Mouse (Mus musculus): Measurements from ENCODE around the gene Dmwd. TPM values are rescaled to one million over a fixed set of nuclear protein-coding genes. Genes with fewer than 3 reads are reported as not detected.
"Not testable (repeated sequence)": the region's sequence is repeated elsewhere in the genome, so short reads cannot be mapped to it uniquely, and the experiment has no call there.

The Dmwd gene
- total RNA-seq, 2 experiments from 2014 or later: 146 to 148 TPM

DNA sequence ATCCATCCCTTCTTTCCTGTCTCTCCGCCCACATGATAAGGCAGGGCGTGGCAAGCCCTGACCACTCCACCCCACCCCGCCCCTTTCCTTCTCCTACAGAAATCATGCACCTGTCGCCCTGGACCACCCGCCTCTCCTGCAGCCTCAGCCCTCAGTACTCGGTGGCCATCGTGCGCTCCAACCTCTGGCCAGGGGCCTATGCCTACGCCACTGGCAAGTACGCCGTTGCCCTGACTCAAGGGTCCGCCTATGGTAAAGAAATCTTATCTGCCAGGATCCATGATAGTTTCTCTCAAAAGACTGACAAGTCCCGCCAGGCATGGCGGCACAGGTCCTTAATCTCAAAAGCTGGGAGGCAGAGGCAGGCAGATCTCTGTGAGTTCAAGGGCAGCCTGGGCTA lies 8.1 kb upstream of the Dmwd start:
- intact Hi-C loops (cut with DNase I): no loop called here
- no peak for DNase-seq (ENCODE audit: low spot score in 2 of 2)

DNA sequence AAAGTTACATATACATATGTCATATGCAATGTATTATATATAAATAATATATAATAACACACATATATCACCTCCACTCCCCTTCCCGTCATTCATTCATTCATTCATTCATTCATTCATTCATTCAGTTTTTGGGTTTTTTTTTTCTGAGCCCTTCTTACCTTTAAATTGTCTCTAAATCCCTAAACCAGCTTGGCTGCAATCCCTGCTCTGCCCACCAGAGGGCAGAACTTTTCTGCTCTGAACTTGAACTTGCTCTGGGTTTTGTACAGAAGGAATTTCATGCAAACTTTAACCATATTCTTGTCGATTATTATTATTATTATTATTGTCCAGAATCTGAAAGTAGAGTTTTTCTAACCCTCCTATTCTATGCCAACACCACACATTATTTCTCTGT lies 7.3 kb upstream of the Dmwd start:
- intact Hi-C loops (cut with DNase I): no loop called here
- no peak for DNase-seq (ENCODE audit: low spot score in 2 of 2)

GRCm38 (mm10) chr7:19069500-19069899 lies 6.5 kb upstream of the Dmwd start:
- no peak for DNase-seq (ENCODE audit: low spot score in 2 of 2)
- intact Hi-C loops (cut with DNase I): no loop called here

DNA sequence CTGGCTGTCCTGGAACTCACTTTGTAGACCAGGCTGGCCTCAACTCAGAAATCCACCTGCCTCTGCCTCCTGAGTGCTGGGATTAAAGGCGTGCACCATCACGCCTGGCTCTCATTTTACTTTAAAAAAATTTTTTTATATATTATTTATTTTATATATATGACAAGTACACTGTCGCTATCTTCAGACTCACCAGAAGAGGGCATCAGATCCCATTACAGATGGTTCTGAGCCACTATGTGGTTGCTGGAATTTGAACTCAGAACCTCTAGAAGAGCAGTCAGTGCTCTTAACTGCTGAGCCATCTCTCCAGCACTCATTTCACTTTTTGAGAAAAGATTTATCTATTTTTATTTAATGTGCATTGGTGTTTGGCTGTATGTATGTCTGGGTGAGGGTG lies 5.0 kb upstream of the Dmwd start:
- DNase-seq (ENCODE audit: low spot score in 2 of 2); intact Hi-C loops (cut with DNase I): not testable (repeated sequence)

DNA sequence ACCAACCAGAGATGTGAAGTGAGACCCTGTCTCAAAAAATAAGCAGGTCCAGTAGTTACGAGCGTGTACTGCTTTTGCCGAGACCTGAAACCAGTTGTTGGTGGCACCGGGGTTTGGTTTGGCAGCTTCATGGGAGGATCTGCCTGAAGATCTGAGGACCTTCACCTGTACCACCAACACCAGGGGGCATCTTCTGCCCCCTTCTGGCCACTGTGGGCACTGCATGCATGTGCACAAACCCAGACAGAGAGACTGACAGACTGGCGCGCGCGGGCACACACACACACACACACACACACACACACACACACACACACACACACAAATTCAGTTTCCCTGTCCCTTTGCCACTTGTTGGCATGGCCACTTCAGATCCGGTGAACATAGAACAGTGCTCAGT lies 2.5 kb upstream of the Dmwd start:
- no peak for DNase-seq (ENCODE audit: low spot score in 2 of 2)
- intact Hi-C loops (cut with DNase I): no loop called here

DNA sequence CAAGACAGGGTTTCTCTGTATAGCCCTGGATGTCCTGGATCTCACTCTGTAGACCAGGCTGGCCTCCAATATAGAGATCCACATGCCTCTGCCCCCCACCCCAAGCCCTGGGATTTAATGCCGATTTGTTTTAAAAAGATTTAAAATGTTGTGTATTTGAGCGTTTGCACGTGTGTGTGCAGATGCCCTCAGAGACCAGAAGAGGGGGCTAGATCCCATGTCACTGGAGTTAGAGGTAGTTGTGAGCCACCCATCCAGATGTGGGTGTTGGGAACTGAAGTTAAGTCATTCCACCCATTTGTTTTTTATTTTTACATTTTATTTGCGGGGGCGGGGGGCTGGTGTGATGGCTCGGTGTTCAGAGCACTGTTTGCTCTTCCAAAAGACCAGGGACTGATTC lies 1.5 kb upstream of the Dmwd start:
- no peak for DNase-seq (ENCODE audit: low spot score in 2 of 2)
- intact Hi-C loops (cut with DNase I): loop anchor here (2.0 kb wide), 1 partner anchor 18 kb away; no protein-coding TSS in a partner anchor

GRCm38 (mm10) chr7:19075231-19075630 lies 796 bp upstream of the Dmwd start:
- intact Hi-C loops (cut with DNase I): loop anchor here (2.0 kb wide), 1 partner anchor 18 kb away; no protein-coding TSS in a partner anchor
- no peak for DNase-seq (ENCODE audit: low spot score in 2 of 2)

DNA sequence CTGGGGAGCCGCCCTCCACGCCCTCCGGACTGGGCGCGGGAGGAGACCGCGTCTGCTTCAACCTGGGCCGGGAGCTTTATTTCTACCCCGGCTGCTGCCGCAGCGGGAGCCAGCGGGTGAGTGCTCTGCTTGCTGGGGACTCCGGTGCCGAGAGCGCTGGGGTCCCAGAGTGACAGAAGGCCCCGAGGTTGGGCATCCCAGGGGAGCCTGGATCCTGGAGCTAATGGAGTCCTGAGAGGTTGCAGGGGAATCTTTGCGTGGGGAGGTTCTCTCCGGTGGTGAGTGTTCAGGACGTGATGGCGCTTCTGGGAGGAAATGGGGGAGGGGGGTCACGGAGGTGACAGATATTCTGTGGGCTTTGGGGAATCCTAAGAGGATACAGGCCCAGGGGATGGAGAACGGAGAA lies 562 bp downstream of the Dmwd start:
- DNase-seq (ENCODE audit: low spot score in 2 of 2): no peak
- intact Hi-C loops (cut with DNase I): no loop called here

- intact Hi-C loops (cut with DNase I): no loop called here
- no peak for DNase-seq (ENCODE audit: low spot score in 2 of 2)
These were observed 1.7 kb downstream of the Dmwd start for GRCm38 (mm10) chr7:19077761-19078160.

DNA sequence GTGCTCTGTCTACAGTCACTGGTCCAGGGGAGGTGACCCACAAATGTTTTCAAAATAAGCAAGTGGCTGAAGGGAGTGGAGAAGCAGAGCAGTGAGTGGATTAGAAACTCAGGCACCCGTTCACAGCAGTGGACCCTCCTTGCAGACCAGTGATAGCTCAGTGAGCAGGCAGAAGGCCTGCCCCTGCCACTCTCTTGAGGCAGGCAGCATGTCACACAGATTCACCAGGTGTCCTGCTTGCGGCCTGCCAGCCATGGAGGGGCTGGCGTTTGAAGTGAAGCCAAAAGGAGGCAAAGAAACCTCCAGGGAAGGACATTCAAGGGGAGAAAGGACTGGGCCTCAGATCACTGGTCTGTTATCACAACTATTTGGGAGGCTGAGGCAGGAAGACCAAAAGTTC lies 2.7 kb downstream of the Dmwd start:
- DNase-seq (ENCODE audit: low spot score in 2 of 2): no peak
- intact Hi-C loops (cut with DNase I): no loop called here

DNA sequence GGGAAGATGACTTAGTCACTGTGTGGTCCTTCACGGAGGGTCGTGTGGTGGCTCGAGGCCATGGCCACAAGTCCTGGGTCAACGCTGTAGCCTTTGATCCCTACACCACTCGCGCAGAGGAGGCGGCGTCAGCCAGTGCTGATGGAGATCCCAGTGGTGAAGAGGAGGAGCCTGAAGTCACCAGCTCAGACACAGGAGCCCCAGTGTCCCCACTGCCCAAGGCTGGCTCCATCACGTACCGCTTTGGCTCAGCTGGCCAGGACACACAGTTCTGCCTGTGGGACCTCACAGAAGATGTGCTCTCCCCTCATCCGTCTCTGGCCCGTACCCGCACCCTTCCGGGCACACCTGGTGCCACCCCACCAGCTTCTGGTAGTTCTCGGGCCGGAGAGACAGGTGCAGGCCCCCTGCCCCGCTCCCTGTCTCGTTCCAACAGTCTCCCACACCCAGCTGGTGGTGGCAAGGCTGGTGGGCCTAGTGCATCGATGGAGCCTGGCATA lies 4.5 kb downstream of the Dmwd start:
- intact Hi-C loops (cut with DNase I): no loop called here
- DNase-seq (ENCODE audit: low spot score in 2 of 2): no peak

DNA sequence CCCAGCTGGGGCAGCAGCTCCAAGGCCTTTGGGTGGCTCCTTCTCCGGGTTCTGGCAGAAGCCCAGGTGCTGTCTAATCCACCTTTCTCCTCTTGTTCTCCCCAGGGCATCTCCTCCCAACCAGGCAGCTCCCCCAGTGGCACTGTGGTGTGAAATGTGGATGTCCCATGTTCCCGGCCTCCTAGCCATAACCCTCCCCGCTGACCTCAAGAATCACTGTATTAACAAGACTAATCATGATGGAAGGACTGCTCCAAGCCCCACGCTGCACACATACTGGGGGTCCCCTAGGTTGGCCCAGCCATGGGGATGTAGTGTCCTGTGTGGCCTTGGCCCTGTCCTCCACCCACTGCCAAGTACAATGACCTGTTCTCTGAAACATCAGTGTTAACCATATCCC lies 6.1 kb downstream of the Dmwd start:
- intact Hi-C loops (cut with DNase I): no loop called here
- DNase-seq (ENCODE audit: low spot score in 2 of 2): no peak

DNA sequence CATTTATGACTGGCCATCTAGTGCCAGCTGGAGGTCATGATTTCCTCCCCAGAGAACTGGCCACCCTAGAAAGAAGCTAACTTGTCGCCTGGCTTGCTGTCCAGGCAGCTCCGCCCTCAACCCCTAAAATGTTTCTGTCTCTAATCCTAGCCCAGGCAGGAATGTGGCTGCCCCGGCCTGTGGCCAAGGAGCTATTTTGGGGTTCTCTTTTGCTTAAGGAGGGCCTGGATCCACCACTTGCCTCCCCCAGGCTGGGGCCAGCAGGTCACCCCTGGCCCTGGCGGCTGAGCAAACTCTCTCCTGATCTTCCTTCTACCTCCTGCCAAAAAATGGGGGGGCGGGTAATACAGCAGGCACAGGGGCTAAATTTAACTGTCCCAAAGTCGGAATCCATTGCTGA lies 7.1 kb downstream of the Dmwd start:
- intact Hi-C loops (cut with DNase I): no loop called here
- no peak for DNase-seq (ENCODE audit: low spot score in 2 of 2)

DNA sequence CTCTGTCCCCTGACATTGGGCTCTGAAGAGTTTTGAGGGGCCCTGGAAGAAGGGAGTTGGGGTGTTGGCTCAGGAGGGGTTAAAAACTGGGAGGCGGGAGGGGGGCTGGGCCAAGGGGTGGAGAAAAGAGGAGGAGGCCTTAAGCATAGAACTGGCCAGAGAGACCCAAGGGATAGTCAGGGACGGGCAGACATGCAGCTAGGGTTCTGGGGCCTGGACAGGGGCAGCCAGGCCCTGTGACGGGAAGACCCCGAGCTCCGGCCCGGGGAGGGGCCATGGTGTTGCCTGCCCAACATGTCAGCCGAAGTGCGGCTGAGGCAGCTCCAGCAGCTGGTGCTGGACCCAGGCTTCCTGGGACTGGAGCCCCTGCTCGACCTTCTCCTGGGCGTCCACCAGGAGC lies 7.7 kb downstream of the Dmwd start, which contains the start of gene Dmpk:
TSS of gene Dmpk (plus strand) at position 149 of the 400 bp plus-strand sequence.
- intact Hi-C loops (cut with DNase I): no loop called here
- no peak for DNase-seq (ENCODE audit: low spot score in 2 of 2)

DNA sequence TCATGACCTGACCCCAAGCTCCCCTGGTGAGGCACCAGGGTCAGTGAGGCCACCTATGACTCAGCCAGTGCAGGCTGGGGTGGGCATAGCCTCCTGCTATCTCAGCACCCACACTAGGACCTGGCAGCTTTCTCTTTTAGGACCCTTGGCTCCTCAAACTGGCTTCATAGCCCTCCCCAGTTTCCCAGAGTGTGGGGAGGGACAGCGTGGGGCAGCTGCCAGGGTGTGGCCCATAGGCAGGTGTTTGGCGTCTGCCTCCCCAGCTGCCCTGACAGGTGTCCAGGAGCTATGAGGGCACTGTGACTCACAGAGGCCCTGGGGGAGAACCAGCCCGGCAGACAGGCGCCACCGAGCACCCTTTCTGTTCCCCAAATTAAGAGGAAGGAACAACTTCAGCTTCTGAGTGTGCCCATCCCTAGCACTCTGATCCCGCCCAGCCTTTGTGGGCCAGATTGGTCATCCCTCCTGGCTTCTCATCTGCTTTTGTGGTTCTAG lies 8.3 kb downstream of the Dmwd start:
- intact Hi-C loops (cut with DNase I): no loop called here

DNA sequence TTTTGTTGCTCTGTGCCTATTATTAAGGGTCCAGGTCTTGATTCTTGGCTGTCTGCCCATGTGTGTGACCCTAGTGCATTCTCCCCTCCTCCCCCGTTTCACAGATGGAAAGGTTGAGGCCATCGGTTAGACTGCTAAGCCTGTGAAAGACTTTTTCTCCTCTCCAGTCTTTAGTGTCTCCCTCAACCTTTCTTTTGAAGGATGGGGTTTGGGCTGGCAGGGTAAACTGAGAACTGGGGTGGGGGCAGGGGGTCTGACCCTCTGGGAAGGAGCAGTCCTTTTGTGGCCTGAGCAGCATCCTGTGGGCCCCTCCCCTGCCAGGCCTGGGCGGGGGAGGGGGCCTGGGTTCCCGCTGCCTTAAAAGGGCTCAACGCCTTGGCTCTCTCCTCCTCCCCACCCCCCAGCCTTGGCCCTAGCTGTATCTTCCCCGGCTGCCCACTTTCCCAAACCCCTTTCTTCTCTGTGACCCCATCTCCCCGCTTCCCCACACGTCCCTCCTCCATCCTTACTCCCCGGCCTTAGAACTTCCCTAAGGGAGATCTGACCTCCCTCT lies 9.0 kb downstream of the Dmwd start:
- no peak for DNase-seq (ENCODE audit: low spot score in 2 of 2)
- intact Hi-C loops (cut with DNase I): no loop called here

More for the DNA sequence above, 8.3 kb downstream of the Dmwd start:
- no peak for DNase-seq (ENCODE audit: low spot score in 2 of 2)

DNA sequence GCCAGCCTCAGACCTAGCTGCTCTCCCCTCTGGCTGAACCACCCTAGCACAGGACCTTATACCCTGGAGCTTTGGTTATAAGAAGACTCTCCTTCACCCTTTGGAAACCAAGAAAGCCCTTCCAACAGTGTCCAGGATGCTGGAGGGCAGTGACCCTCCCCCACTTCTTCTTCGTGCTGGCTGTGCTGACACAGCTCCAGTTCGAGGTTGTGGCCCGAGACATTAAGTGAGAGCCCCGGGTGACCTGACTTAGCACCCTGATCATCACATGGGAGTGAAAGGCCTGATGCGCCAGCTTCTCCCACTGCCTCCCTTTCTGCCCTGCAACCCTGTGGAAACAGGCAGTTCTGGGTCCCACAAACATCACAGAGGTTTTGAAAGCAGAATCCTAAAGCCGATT lies 9.5 kb downstream of the Dmwd start:
- no peak for DNase-seq (ENCODE audit: low spot score in 2 of 2)
- intact Hi-C loops (cut with DNase I): no loop called here

- intact Hi-C loops (cut with DNase I): no loop called here
These were observed 10.0 kb downstream of the Dmwd start for GRCm38 (mm10) chr7:19086042-19086441.

DNA sequence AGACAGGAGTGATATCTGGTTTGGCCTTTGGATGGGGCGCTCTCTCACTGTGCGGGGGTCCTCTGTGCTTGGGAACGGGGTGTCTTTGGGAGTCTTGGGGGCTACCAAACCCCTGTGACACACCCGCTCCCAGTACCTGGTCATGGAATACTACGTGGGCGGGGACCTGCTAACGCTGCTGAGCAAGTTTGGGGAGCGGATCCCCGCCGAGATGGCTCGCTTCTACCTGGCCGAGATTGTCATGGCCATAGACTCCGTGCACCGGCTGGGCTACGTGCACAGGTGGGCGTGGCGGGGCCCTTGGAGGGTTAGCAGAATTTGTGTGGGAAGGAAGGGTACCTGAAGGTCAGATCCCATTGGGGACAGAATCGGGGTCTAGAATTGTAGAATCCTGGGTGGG lies 10.7 kb downstream of the Dmwd start:
- DNase-seq (ENCODE audit: low spot score in 2 of 2): no peak
- intact Hi-C loops (cut with DNase I): no loop called here

More at GRCm38 (mm10) chr7:19086042-19086441, 10.0 kb downstream of the Dmwd start:
- no peak for DNase-seq (ENCODE audit: low spot score in 2 of 2)

GRCm38 (mm10) chr7:19088813-19089212 lies 12.8 kb downstream of the Dmwd start:
- intact Hi-C loops (cut with DNase I): no loop called here
- no peak for DNase-seq (ENCODE audit: low spot score in 2 of 2)

- intact Hi-C loops (cut with DNase I): loop anchor here (2.0 kb wide), 1 partner anchor 17 kb away; no protein-coding TSS in a partner anchor
These were observed 15.9 kb downstream of the Dmwd start for GRCm38 (mm10) chr7:19091913-19092312.

More at GRCm38 (mm10) chr7:19091913-19092312, 15.9 kb downstream of the Dmwd start:
- DNase-seq (ENCODE audit: low spot score in 2 of 2): no peak
